Mouse (Mus musculus) layer of hippocampus, adult 18-20 months (tissue): ENCODE measurements around the gene Neil1. TPM values are rescaled to one million over a fixed set of nuclear protein-coding genes. Genes with fewer than 3 reads are reported as not detected.

ENCODE experiments used
- DNase-seq, 2 experiments: peaks; one replicate each; pipeline ENCODE4 v3.0.0; 2022; ENCODE audit warnings: low spot score in 2 of 2
- total RNA-seq, 2 experiments: library from RNA; stranded (reverse); gene quantifications; 2 replicates each; pipeline ENCODE4 v1.2.3; 2021

The Neil1 gene
- total RNA-seq, 2 experiments from 2014 or later: 6.4 to 7.8 TPM

GRCm38 (mm10) chr9:57139571-57139970, 8.5 kb downstream of the Neil1 start:
- no peak for DNase-seq

- DNase-seq: no peak
These were observed 9.0 kb downstream of the Neil1 start for GRCm38 (mm10) chr9:57139110-57139509.

- DNase-seq: no peak
These were observed 9.6 kb downstream of the Neil1 start for GRCm38 (mm10) chr9:57138507-57138906.

GRCm38 (mm10) chr9:57137777-57138176, 10.3 kb downstream of the Neil1 start:
- no peak for DNase-seq

GRCm38 (mm10) chr9:57137246-57137645, 10.9 kb downstream of the Neil1 start:
- DNase-seq: no peak

- DNase-seq: peak; percentile 92 to 96
These were observed 17.3 kb downstream of the Neil1 start, which contains the start of gene Man2c1 for GRCm38 (mm10) chr9:57130577-57131433. TSS of gene Man2c1 (plus strand) at chr9:57130690.

- no peak for DNase-seq
These were observed 18.5 kb downstream of the Neil1 start for GRCm38 (mm10) chr9:57129641-57130040.

GRCm38 (mm10) chr9:57117261-57117755, 30.8 kb downstream of the Neil1 start:
- no peak for DNase-seq

Other genes starting within 250 kb of the Neil1 start
- gene Snx33, start 219.9 kb downstream of the Neil1 start, total RNA-seq: 1 to 10 TPM; 8.5 to 9.3 TPM
- gene Imp3, start 210.8 kb downstream of the Neil1 start, total RNA-seq: 10 to 100 TPM; 56.1 to 57.1 TPM
- gene Snupn, start 197.4 kb downstream of the Neil1 start, total RNA-seq: 10 to 100 TPM; 16.7 to 19.3 TPM
- 10 to 100 TPM; 29.6 to 31.6 TPM for gene Ptpn9, start 153.4 kb downstream of the Neil1 start, total RNA-seq
- 10 to 100 TPM; 30.8 to 41.1 TPM for gene Sin3a, start 76.3 kb downstream of the Neil1 start, total RNA-seq
- gene Man2c1, start 17.6 kb downstream of the Neil1 start, total RNA-seq: 100 to 1,000 TPM; 127 to 155 TPM
- gene Commd4, start 10.0 kb upstream of the Neil1 start, total RNA-seq: 10 to 100 TPM; 83.8 to 84.6 TPM
- gene Trcg1, start 88.3 kb upstream of the Neil1 start, total RNA-seq: not detected
- gene 1700017B05Rik, start 114.3 kb upstream of the Neil1 start, total RNA-seq: 10 to 100 TPM; 30.6 to 32.1 TPM